Mouse (Mus musculus) liver, embryonic 12.5 days (tissue): ENCODE measurements at regions not wholly inside any gene's neighbourhood (a gene's known extent, or its start where the extent isn't known, plus 50 kb on each side); places are given as distances from the start of the nearest gene placed in this dataset.

Source experiments
- ATAC-seq: fragments of 200-750 bp; cut with Nextera tagmentation; 2 replicates; pipeline ENCODE4 v1.8.0; 2017; ENCODE audit warnings: moderate number of reproducible peaks, mild to moderate bottlenecking, moderate library complexity
- H3K27ac ChIP-seq: fragments of 300-500 bp; sonication (generic); 2 replicates; pipeline ENCODE4 v1.5.1; 2016; ENCODE audit warnings: mild to moderate bottlenecking
- H3K27me3 ChIP-seq: fragments of 300-500 bp; sonication (generic); replicated peaks from 2 replicates; pipeline ENCODE4 v1.6.1; 2016; ENCODE audit warnings: mild to moderate bottlenecking, moderate library complexity
- H3K36me3 ChIP-seq: fragments of 300-500 bp; sonication (generic); 2 replicates; pipeline ENCODE4 v1.6.1; 2016; ENCODE audit warnings: mild to moderate bottlenecking, moderate library complexity
- H3K4me1 ChIP-seq: fragments of 300-500 bp; sonication (generic); 2 replicates; pipeline ENCODE4 v1.6.1; 2016
- H3K4me2 ChIP-seq: fragments of 300-500 bp; sonication (generic); 2 replicates; pipeline ENCODE4 v1.6.1; 2016; ENCODE audit warnings: mild to moderate bottlenecking, moderate library complexity
- H3K4me3 ChIP-seq: fragments of 300-500 bp; sonication (generic); 2 replicates; pipeline ENCODE4 v1.5.1; 2016; ENCODE audit warnings: mild to moderate bottlenecking, moderate library complexity
- H3K9ac ChIP-seq: fragments of 300-500 bp; sonication (generic); 2 replicates; pipeline ENCODE4 v1.6.1; 2016; ENCODE audit warnings: mild to moderate bottlenecking, moderate library complexity
- H3K9me3 ChIP-seq: fragments of 300-500 bp; sonication (generic); replicated peaks from 2 replicates; pipeline ENCODE4 v1.6.1; 2016; ENCODE audit warnings: mild to moderate bottlenecking, moderate library complexity
- WGBS: fragments of 180-500 bp; shearing (Covaris S2); methylation state at CpG from one replicate; pipeline ENCODE4 v1.1.7; 2016; ENCODE audit not compliant: insufficient replicate concordance; 5-methylcytosine and 5-hydroxymethylcytosine counted together

- Histone ChIP-seq H3K27me3 (no peaks in the 10 kb centered on the region), H3K27ac (no peak overlapping the region), H3K9me3 (0 out of 2 replicates have a peak, but pooled peaks cover 2% of the 10 kb centered on the region), H3K4me1 (no peaks in the 10 kb centered on the region), H3K9ac (no peak overlapping the region), H3K4me2 (no peak overlapping the region), H3K4me3 (no peak overlapping the region), H3K36me3 (no peaks in the 10 kb centered on the region)
- no peak for ATAC-seq
- WGBS, result 55% methylated on average over 4 of the region's 4 CpGs
Measured at GRCm38 (mm10) chr7:95999189-95999588, 171.9 kb upstream of the Tenm4 start.

- H3K4me2 ChIP-seq, result no peak overlapping the region
- H3K4me3 ChIP-seq, result no peak overlapping the region
- H3K4me1 ChIP-seq, result no peaks in the 10 kb centered on the region
- no peak overlapping the region for H3K9ac ChIP-seq
- H3K36me3 ChIP-seq, result no peaks in the 10 kb centered on the region
- ATAC-seq, result no peak
- H3K27ac ChIP-seq, result no peak overlapping the region
- H3K9me3 ChIP-seq, result 0 out of 2 replicates have a peak, but pooled peaks cover 2% of the 10 kb centered on the region
- WGBS, result 63% methylated on average over 5 of the region's 5 CpGs
- H3K27me3 ChIP-seq, result no peaks in the 10 kb centered on the region
Measured at GRCm38 (mm10) chr7:96002401-96002800, 168.6 kb upstream of the Tenm4 start.

GRCm38 (mm10) chr7:96006299-96006698, 164.7 kb upstream of the Tenm4 start:
- 61% methylated on average over 2 of the region's 2 CpGs for WGBS
- Histone ChIP-seq H3K27ac (no peak overlapping the region), H3K36me3 (no peaks in the 10 kb centered on the region), H3K4me1 (no peaks in the 10 kb centered on the region), H3K4me3 (no peak overlapping the region), H3K4me2 (no peak overlapping the region), H3K9me3 (0 out of 2 replicates have a peak, but pooled peaks cover 2% of the 10 kb centered on the region), H3K27me3 (no peaks in the 10 kb centered on the region), H3K9ac (no peak overlapping the region)
- ATAC-seq, result no peak

- ATAC-seq, result no peak
- 65% methylated on average over 5 of the region's 5 CpGs for WGBS
- no peak overlapping the region for H3K27ac ChIP-seq
- no peaks in the 10 kb centered on the region for H3K4me1 ChIP-seq
- no peak overlapping the region for H3K4me2 ChIP-seq
- H3K27me3 ChIP-seq, result no peaks in the 10 kb centered on the region
- H3K9me3 ChIP-seq, result no peaks in the 10 kb centered on the region
- no peaks in the 10 kb centered on the region for H3K36me3 ChIP-seq
- no peak overlapping the region for H3K9ac ChIP-seq
- no peak overlapping the region for H3K4me3 ChIP-seq
Measured at GRCm38 (mm10) chr7:96013008-96013407, 158.0 kb upstream of the Tenm4 start.

- no peaks in the 10 kb centered on the region for H3K27me3 ChIP-seq
- no peaks in the 10 kb centered on the region for H3K4me1 ChIP-seq
- WGBS, result 58% methylated on average over 6 of the region's 6 CpGs
- H3K9ac ChIP-seq, result no peak overlapping the region
- H3K4me2 ChIP-seq, result no peak overlapping the region
- no peaks in the 10 kb centered on the region for H3K9me3 ChIP-seq
- H3K27ac ChIP-seq, result no peak overlapping the region
- no peaks in the 10 kb centered on the region for H3K36me3 ChIP-seq
- no peak overlapping the region for H3K4me3 ChIP-seq
- no peak for ATAC-seq
Measured at GRCm38 (mm10) chr7:96017112-96017884, 153.7 kb upstream of the Tenm4 start.

GRCm38 (mm10) chr7:96024048-96024447, 147.0 kb upstream of the Tenm4 start:
- Histone ChIP-seq H3K4me3 (no peak overlapping the region), H3K9ac (no peak overlapping the region), H3K9me3 (no peaks in the 10 kb centered on the region), H3K27me3 (no peaks in the 10 kb centered on the region), H3K27ac (no peak overlapping the region), H3K36me3 (no peaks in the 10 kb centered on the region), H3K4me1 (no peaks in the 10 kb centered on the region), H3K4me2 (no peak overlapping the region)
- ATAC-seq, result no peak
- WGBS, result 79% methylated on average over 3 of the region's 3 CpGs

GRCm38 (mm10) chr7:96026781-96027418, 144.1 kb upstream of the Tenm4 start:
- H3K4me2 ChIP-seq, result no peak overlapping the region
- H3K9ac ChIP-seq, result no peak overlapping the region
- WGBS, result 72% methylated on average over 6 of the region's 6 CpGs
- H3K9me3 ChIP-seq, result no peaks in the 10 kb centered on the region
- no peaks in the 10 kb centered on the region for H3K36me3 ChIP-seq
- no peak overlapping the region for H3K4me3 ChIP-seq
- H3K4me1 ChIP-seq, result no peaks in the 10 kb centered on the region
- no peak for ATAC-seq
- no peak overlapping the region for H3K27ac ChIP-seq
- H3K27me3 ChIP-seq, result no peaks in the 10 kb centered on the region

GRCm38 (mm10) chr7:96033636-96034035, 137.4 kb upstream of the Tenm4 start:
- no peak overlapping the region for H3K4me3 ChIP-seq
- H3K27ac ChIP-seq, result no peak overlapping the region
- no peaks in the 10 kb centered on the region for H3K27me3 ChIP-seq
- WGBS, result 79% methylated on average over 4 of the region's 4 CpGs
- no peak for ATAC-seq
- H3K9me3 ChIP-seq, result no peaks in the 10 kb centered on the region
- no peaks in the 10 kb centered on the region for H3K4me1 ChIP-seq
- H3K9ac ChIP-seq, result no peak overlapping the region
- no peaks in the 10 kb centered on the region for H3K36me3 ChIP-seq
- no peak overlapping the region for H3K4me2 ChIP-seq

GRCm38 (mm10) chr7:96035456-96035855, 135.6 kb upstream of the Tenm4 start:
- Histone ChIP-seq H3K36me3 (no peaks in the 10 kb centered on the region), H3K27me3 (no peaks in the 10 kb centered on the region), H3K27ac (no peak overlapping the region), H3K4me2 (no peak overlapping the region), H3K9me3 (no peaks in the 10 kb centered on the region), H3K9ac (no peak overlapping the region), H3K4me1 (no peaks in the 10 kb centered on the region), H3K4me3 (no peak overlapping the region)
- ATAC-seq, result no peak
- 57% methylated on average over 2 of the region's 2 CpGs for WGBS

- Histone ChIP-seq H3K4me3 (no peak overlapping the region), H3K4me1 (no peaks in the 10 kb centered on the region), H3K4me2 (no peak overlapping the region), H3K27me3 (no peaks in the 10 kb centered on the region), H3K27ac (no peak overlapping the region), H3K9ac (no peak overlapping the region), H3K36me3 (no peaks in the 10 kb centered on the region), H3K9me3 (0 out of 2 replicates have a peak, but pooled peaks cover 3% of the 10 kb centered on the region)
- no peak for ATAC-seq
- 62% methylated on average over 6 of the region's 6 CpGs for WGBS
Measured at GRCm38 (mm10) chr7:96039628-96040027, 131.4 kb upstream of the Tenm4 start.

GRCm38 (mm10) chr7:96041806-96042205, 129.2 kb upstream of the Tenm4 start:
- H3K36me3 ChIP-seq, result no peaks in the 10 kb centered on the region
- H3K27me3 ChIP-seq, result no peaks in the 10 kb centered on the region
- no peak overlapping the region for H3K4me3 ChIP-seq
- WGBS, result 56% methylated on average over 4 of the region's 4 CpGs
- no peak overlapping the region for H3K27ac ChIP-seq
- H3K4me2 ChIP-seq, result no peak overlapping the region
- no peak for ATAC-seq
- no peaks in the 10 kb centered on the region for H3K4me1 ChIP-seq
- H3K9ac ChIP-seq, result no peak overlapping the region
- H3K9me3 ChIP-seq, result peaks cover 7% of the 10 kb centered on the region; the same call in 1 of the 2 replicates

- Histone ChIP-seq H3K4me3 (no peak overlapping the region), H3K9ac (no peak overlapping the region), H3K4me1 (no peaks in the 10 kb centered on the region), H3K4me2 (no peak overlapping the region), H3K27me3 (no peaks in the 10 kb centered on the region), H3K36me3 (no peaks in the 10 kb centered on the region), H3K9me3 (peaks cover 7% of the 10 kb centered on the region; the same call in 1 of the 2 replicates), H3K27ac (no peak overlapping the region)
- WGBS, result 70% methylated on average over 1 of the region's 1 CpGs
- no peak for ATAC-seq
Measured at GRCm38 (mm10) chr7:96051631-96052030, 119.4 kb upstream of the Tenm4 start.
